Mouse (Mus musculus): ENCODE results near the gene Pou2f1. TPM values are rescaled to one million over a fixed set of nuclear protein-coding genes. Genes with fewer than 3 reads are reported as not detected.

Pou2f1 gene
- polyA plus RNA-seq, 1 experiment from 2014 or later, result 10.2 TPM

GRCm38 (mm10) chr1:165969001-165969690 lies 33.3 kb downstream of the Pou2f1 start:
- Histone ChIP-seq H3K4me1 (ENCODE audit: control insufficient read depth, insufficient read depth, low read length) (no peaks in the 10 kb centered on the region), H3K27me3 (ENCODE audit: control insufficient read depth, insufficient read depth, low read length) (no peaks in the 10 kb centered on the region), H3K4me3 (replicated peaks; ENCODE audit: low read length) (no peak overlapping the region), H3K27ac (ENCODE audit: low read length) (no peak overlapping the region), H3K9me3 (replicated peaks; ENCODE audit: control insufficient read depth, low read length) (no peaks in the 10 kb centered on the region), H3K4me2 (ENCODE audit: low read depth, low read length) (no peak overlapping the region), H3K36me3 (ENCODE audit: control insufficient read depth, insufficient read depth, low read length) (no peaks in the 10 kb centered on the region), H3K9ac (ENCODE audit: low read length) (no peak overlapping the region)
- WGBS, result 82% methylated on average over 3 of the region's 3 CpGs
- ATAC-seq (ENCODE audit: insufficient read depth, low FRiP score), result no peak

- no peaks in the 10 kb centered on the region for H3K27me3 ChIP-seq (ENCODE audit: control insufficient read depth, insufficient read depth, low read length)
- H3K4me3 ChIP-seq (replicated peaks; ENCODE audit: low read length), result no peak overlapping the region
- no peak overlapping the region for H3K27ac ChIP-seq (ENCODE audit: low read length)
- no peaks in the 10 kb centered on the region for H3K36me3 ChIP-seq (ENCODE audit: control insufficient read depth, insufficient read depth, low read length)
- no peak for ATAC-seq (ENCODE audit: insufficient read depth, low FRiP score)
- H3K9me3 ChIP-seq (replicated peaks; ENCODE audit: control insufficient read depth, low read length), result no peaks in the 10 kb centered on the region
- 35% methylated on average over 4 of the region's 4 CpGs for WGBS
- no peaks in the 10 kb centered on the region for H3K4me1 ChIP-seq (ENCODE audit: control insufficient read depth, insufficient read depth, low read length)
- H3K4me2 ChIP-seq (ENCODE audit: low read depth, low read length), result no peak overlapping the region
- H3K9ac ChIP-seq (ENCODE audit: low read length), result no peak overlapping the region
These were observed 35.3 kb downstream of the Pou2f1 start for GRCm38 (mm10) chr1:165967027-165967654.

- no peaks in the 10 kb centered on the region for H3K9me3 ChIP-seq (replicated peaks; ENCODE audit: control insufficient read depth, low read length)
- H3K4me3 ChIP-seq (replicated peaks; ENCODE audit: low read length), result no peak overlapping the region
- peaks cover 3% of the 10 kb centered on the region; the same call in 1 of the 2 replicates for H3K4me1 ChIP-seq (ENCODE audit: control insufficient read depth, insufficient read depth, low read length)
- H3K36me3 ChIP-seq (ENCODE audit: control insufficient read depth, insufficient read depth, low read length), result no peaks in the 10 kb centered on the region
- 80% methylated on average over 5 of the region's 5 CpGs for WGBS
- no peak overlapping the region for H3K9ac ChIP-seq (ENCODE audit: low read length)
- H3K27ac ChIP-seq (ENCODE audit: low read length), result no peak overlapping the region
- no peaks in the 10 kb centered on the region for H3K27me3 ChIP-seq (ENCODE audit: control insufficient read depth, insufficient read depth, low read length)
- no peak for ATAC-seq (ENCODE audit: insufficient read depth, low FRiP score)
- no peak overlapping the region for H3K4me2 ChIP-seq (ENCODE audit: low read depth, low read length)
These were observed 36.1 kb downstream of the Pou2f1 start for GRCm38 (mm10) chr1:165966156-165966914.

- WGBS, result 65% methylated on average over 6 of the region's 6 CpGs
- Histone ChIP-seq H3K4me3 (replicated peaks; ENCODE audit: low read length) (no peak overlapping the region), H3K4me1 (ENCODE audit: control insufficient read depth, insufficient read depth, low read length) (peaks cover 7% of the 10 kb centered on the region), H3K27ac (ENCODE audit: low read length) (no peak overlapping the region), H3K4me2 (ENCODE audit: low read depth, low read length) (no peak overlapping the region), H3K9ac (ENCODE audit: low read length) (no peak overlapping the region), H3K27me3 (ENCODE audit: control insufficient read depth, insufficient read depth, low read length) (no peaks in the 10 kb centered on the region), H3K36me3 (ENCODE audit: control insufficient read depth, insufficient read depth, low read length) (no peaks in the 10 kb centered on the region), H3K9me3 (replicated peaks; ENCODE audit: control insufficient read depth, low read length) (no peaks in the 10 kb centered on the region)
- no peak for ATAC-seq (ENCODE audit: insufficient read depth, low FRiP score)
These were observed 40.7 kb downstream of the Pou2f1 start for GRCm38 (mm10) chr1:165961676-165962364.

GRCm38 (mm10) chr1:165958159-165958558 lies 44.3 kb downstream of the Pou2f1 start:
- Histone ChIP-seq H3K4me3 (replicated peaks; ENCODE audit: low read length) (no peak overlapping the region), H3K9me3 (replicated peaks; ENCODE audit: control insufficient read depth, low read length) (no peaks in the 10 kb centered on the region), H3K4me2 (ENCODE audit: low read depth, low read length) (no peak overlapping the region), H3K27ac (ENCODE audit: low read length) (no peak overlapping the region), H3K36me3 (ENCODE audit: control insufficient read depth, insufficient read depth, low read length) (no peaks in the 10 kb centered on the region), H3K9ac (ENCODE audit: low read length) (no peak overlapping the region), H3K4me1 (ENCODE audit: control insufficient read depth, insufficient read depth, low read length) (peaks cover 10% of the 10 kb centered on the region), H3K27me3 (ENCODE audit: control insufficient read depth, insufficient read depth, low read length) (no peaks in the 10 kb centered on the region)
- ATAC-seq (ENCODE audit: insufficient read depth, low FRiP score), result no peak

GRCm38 (mm10) chr1:165948214-165948813 lies 54.2 kb downstream of the Pou2f1 start:
- WGBS, result 77% methylated on average over 2 of the region's 2 CpGs
- Histone ChIP-seq H3K27ac (ENCODE audit: low read length) (no peak overlapping the region), H3K4me2 (ENCODE audit: low read depth, low read length) (no peak overlapping the region), H3K4me1 (ENCODE audit: control insufficient read depth, insufficient read depth, low read length) (no peaks in the 10 kb centered on the region), H3K4me3 (replicated peaks; ENCODE audit: low read length) (no peak overlapping the region), H3K9ac (ENCODE audit: low read length) (no peak overlapping the region), H3K27me3 (ENCODE audit: control insufficient read depth, insufficient read depth, low read length) (no peaks in the 10 kb centered on the region), H3K36me3 (ENCODE audit: control insufficient read depth, insufficient read depth, low read length) (no peaks in the 10 kb centered on the region), H3K9me3 (replicated peaks; ENCODE audit: control insufficient read depth, low read length) (no peaks in the 10 kb centered on the region)
- ATAC-seq (ENCODE audit: insufficient read depth, low FRiP score), result no peak

GRCm38 (mm10) chr1:165943270-165943669 lies 59.2 kb downstream of the Pou2f1 start:
- 94% methylated on average over 1 of the region's 1 CpGs for WGBS
- Histone ChIP-seq H3K4me3 (replicated peaks; ENCODE audit: low read length) (no peak overlapping the region), H3K9ac (ENCODE audit: low read length) (no peak overlapping the region), H3K27ac (ENCODE audit: low read length) (no peak overlapping the region), H3K27me3 (ENCODE audit: control insufficient read depth, insufficient read depth, low read length) (no peaks in the 10 kb centered on the region), H3K36me3 (ENCODE audit: control insufficient read depth, insufficient read depth, low read length) (no peaks in the 10 kb centered on the region), H3K4me1 (ENCODE audit: control insufficient read depth, insufficient read depth, low read length) (no peaks in the 10 kb centered on the region), H3K9me3 (replicated peaks; ENCODE audit: control insufficient read depth, low read length) (no peaks in the 10 kb centered on the region), H3K4me2 (ENCODE audit: low read depth, low read length) (no peak overlapping the region)
- ATAC-seq (ENCODE audit: insufficient read depth, low FRiP score), result no peak

GRCm38 (mm10) chr1:165935466-165935818 lies 67.0 kb downstream of the Pou2f1 start:
- ATAC-seq (ENCODE audit: insufficient read depth, low FRiP score), result no peak
- Histone ChIP-seq H3K4me1 (ENCODE audit: control insufficient read depth, insufficient read depth, low read length) (no peaks in the 10 kb centered on the region), H3K4me3 (replicated peaks; ENCODE audit: low read length) (no peak overlapping the region), H3K36me3 (ENCODE audit: control insufficient read depth, insufficient read depth, low read length) (no peaks in the 10 kb centered on the region), H3K9ac (ENCODE audit: low read length) (no peak overlapping the region), H3K27me3 (ENCODE audit: control insufficient read depth, insufficient read depth, low read length) (no peaks in the 10 kb centered on the region), H3K27ac (ENCODE audit: low read length) (no peak overlapping the region), H3K9me3 (replicated peaks; ENCODE audit: control insufficient read depth, low read length) (no peaks in the 10 kb centered on the region), H3K4me2 (ENCODE audit: low read depth, low read length) (no peak overlapping the region)
- WGBS, result 79% methylated on average over 2 of the region's 2 CpGs

Data from stomach, embryonic 16.5 days (tissue).